Mouse (Mus musculus): ENCODE measurements around the gene Ttc39b.

DNA sequence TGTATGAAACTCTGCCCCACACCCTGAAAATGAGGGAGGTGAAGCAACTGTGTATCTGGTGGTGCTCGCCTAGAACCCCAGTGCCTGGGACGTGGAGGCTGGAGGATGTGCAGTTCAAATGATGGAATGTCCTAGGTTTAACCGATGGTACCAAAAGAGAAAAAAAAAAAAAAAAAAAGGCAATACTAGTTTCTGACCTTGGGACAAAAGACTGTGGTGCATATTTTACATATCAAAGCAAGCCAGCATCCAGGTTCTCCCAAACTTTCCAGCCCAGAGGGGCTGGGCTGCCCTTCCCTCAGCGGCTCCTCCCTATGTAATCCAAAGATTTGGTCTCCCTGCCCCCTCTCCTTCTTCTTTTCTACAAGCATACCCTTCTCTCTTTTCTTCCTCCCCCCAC, 6.3 kb upstream of the Ttc39b start:
- TF ChIP-seq CTCF (conservative IDR thresholded peaks at IDR 0.05; ENCODE audit: insufficient read depth, insufficient read length, low read depth, low read length) (no peak), POLR2A (IDR thresholded peaks at IDR 0.05; ENCODE audit: low read depth, low read length) (no peak)
